Mouse (Mus musculus): ENCODE results near the gene Fgl2. TPM values are rescaled to one million over a fixed set of nuclear protein-coding genes. Genes with fewer than 3 reads are reported as not detected.

Gene Fgl2
- polyA plus RNA-seq, 1 experiment from 2014 or later, result 5.8 TPM

DNA sequence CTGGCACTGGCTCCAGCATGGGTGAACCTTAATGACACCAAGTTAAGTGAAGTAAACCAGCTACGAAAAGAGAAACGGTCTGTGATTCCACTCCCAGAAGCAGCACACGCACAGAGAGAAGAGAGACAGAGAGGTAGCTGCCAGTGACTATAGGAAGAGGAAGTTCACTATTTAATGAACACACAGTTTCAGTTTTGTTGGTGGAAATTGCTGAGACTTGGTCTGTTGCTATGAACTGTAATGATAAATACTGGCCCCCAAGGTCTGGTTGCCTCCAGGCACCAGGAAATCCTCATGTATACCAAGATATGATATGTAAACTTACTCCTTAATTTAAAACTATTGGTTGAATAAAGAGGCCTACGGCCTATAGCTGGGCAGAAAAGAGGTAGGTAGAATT, 14.0 kb downstream of the Fgl2 start:
- Histone ChIP-seq H3K4me1 (peaks cover 16% of the 10 kb centered on the region), H3K4me2 (no peak overlapping the region), H3K27ac (peak overlapping the region; percentile 3; the same call in 1 of the 2 replicates), H3K4me3 (no peak overlapping the region), H3K36me3 (no peaks in the 10 kb centered on the region), H3K9me3 (no peaks in the 10 kb centered on the region), H3K27me3 (no peaks in the 10 kb centered on the region), H3K9ac (no peak overlapping the region)
- 52% methylated on average over 4 of the region's 4 CpGs for WGBS
- ATAC-seq (ENCODE audit: borderline replicate concordance, extremely low read depth, low FRiP score, low TSS enrichment), result no peak

DNA sequence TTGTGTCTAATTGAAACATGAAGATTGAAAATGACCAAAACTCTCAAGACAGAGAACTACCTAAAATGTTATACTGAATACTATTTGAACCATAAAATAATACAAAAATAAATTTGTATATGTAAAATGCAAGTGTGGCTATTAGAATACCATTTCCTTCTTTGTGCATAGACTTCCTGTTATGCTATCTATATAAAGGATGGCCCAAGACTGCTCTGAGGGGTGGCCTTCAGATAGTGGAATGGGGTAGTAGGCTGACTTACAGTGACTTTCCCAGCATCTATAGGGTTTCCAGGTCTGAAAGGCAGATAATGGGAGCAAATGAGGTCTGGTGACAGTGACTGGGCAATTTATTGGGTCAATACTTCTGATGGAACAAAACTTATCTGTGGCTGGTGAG, 14.9 kb downstream of the Fgl2 start:
- no peak overlapping the region for H3K27ac ChIP-seq
- H3K9me3 ChIP-seq, result no peaks in the 10 kb centered on the region
- H3K27me3 ChIP-seq, result no peaks in the 10 kb centered on the region
- H3K9ac ChIP-seq, result no peak overlapping the region
- H3K36me3 ChIP-seq, result no peaks in the 10 kb centered on the region
- H3K4me1 ChIP-seq, result peaks cover 19% of the 10 kb centered on the region
- H3K4me3 ChIP-seq, result no peak overlapping the region
- no peak overlapping the region for H3K4me2 ChIP-seq
- no peak for ATAC-seq (ENCODE audit: borderline replicate concordance, extremely low read depth, low FRiP score, low TSS enrichment)

DNA sequence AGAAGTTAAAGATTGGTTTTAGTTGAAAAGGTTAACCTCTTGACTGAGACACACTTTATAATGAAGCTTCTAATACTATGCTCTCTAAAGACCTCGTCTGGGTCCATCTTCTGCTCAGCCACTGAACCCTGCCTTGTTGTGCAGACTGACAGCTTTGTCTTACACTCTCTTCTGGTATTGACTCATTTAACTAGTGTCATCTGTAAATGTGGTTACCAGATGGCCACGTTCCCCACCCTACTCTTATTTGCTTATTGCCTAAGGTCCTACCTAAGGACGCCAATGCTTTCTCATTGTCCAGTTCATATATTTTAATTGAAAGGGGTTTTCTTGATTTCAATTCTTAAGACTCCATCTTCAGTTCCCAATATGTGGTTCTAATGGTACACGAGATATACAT, 16.4 kb downstream of the Fgl2 start:
- H3K4me3 ChIP-seq, result no peak overlapping the region
- no peaks in the 10 kb centered on the region for H3K9me3 ChIP-seq
- H3K4me2 ChIP-seq, result no peak overlapping the region
- 0 out of 2 replicates have a peak, but pooled peaks cover 5% of the 10 kb centered on the region for H3K4me1 ChIP-seq
- no peaks in the 10 kb centered on the region for H3K27me3 ChIP-seq
- ATAC-seq (ENCODE audit: borderline replicate concordance, extremely low read depth, low FRiP score, low TSS enrichment), result no peak
- no peak overlapping the region for H3K9ac ChIP-seq
- no peak overlapping the region for H3K27ac ChIP-seq
- H3K36me3 ChIP-seq, result no peaks in the 10 kb centered on the region
- 79% methylated on average over 4 of the region's 4 CpGs for WGBS

- Histone ChIP-seq H3K4me1 (peaks cover 15% of the 10 kb centered on the region; the same call in 1 of the 2 replicates), H3K9me3 (no peaks in the 10 kb centered on the region), H3K27ac (peak overlapping the region; percentile 20; the same call in 1 of the 2 replicates), H3K27me3 (no peaks in the 10 kb centered on the region), H3K4me2 (no peak overlapping the region; the same call in 1 of the 2 replicates), H3K9ac (no peak overlapping the region), H3K4me3 (no peak overlapping the region), H3K36me3 (no peaks in the 10 kb centered on the region)
- WGBS, result 10% methylated on average over 12 of the region's 13 CpGs
- ATAC-seq (ENCODE audit: borderline replicate concordance, extremely low read depth, low FRiP score, low TSS enrichment), result no peak
Observed at GRCm38 (mm10) chr5:21391616-21392384, 19.4 kb downstream of the Fgl2 start.

DNA sequence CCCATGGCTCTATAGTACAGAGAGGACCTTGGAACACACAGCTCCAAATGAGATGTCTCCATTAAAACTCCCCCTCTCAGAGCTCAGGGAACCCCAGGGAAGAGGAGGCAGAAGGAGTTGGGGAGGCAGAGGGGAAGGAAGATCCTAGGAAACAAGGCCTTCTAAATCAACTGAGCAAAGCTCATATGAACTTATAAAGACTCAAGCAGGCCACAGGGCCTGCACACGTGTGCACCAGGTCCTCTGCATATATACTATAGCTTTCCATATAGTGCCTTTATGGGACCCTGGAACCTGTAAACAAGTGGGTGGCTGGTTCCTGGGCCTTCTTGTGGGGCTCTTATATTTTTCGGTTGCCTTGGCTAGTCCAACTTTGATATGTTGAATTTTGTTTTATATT, 22.1 kb downstream of the Fgl2 start:
- no peaks in the 10 kb centered on the region for H3K27me3 ChIP-seq
- peaks cover 15% of the 10 kb centered on the region; the same call in 1 of the 2 replicates for H3K4me1 ChIP-seq
- 70% methylated on average over 2 of the region's 2 CpGs for WGBS
- no peak overlapping the region for H3K4me2 ChIP-seq
- no peak overlapping the region for H3K4me3 ChIP-seq
- no peaks in the 10 kb centered on the region for H3K9me3 ChIP-seq
- H3K27ac ChIP-seq, result no peak overlapping the region
- no peak for ATAC-seq (ENCODE audit: borderline replicate concordance, extremely low read depth, low FRiP score, low TSS enrichment)
- no peaks in the 10 kb centered on the region for H3K36me3 ChIP-seq
- no peak overlapping the region for H3K9ac ChIP-seq

- Histone ChIP-seq H3K4me2 (no peak overlapping the region), H3K4me3 (no peak overlapping the region), H3K36me3 (no peaks in the 10 kb centered on the region), H3K27ac (peak overlapping the region; percentile 36; the same call in 1 of the 2 replicates), H3K9me3 (no peaks in the 10 kb centered on the region), H3K9ac (no peak overlapping the region), H3K27me3 (no peaks in the 10 kb centered on the region), H3K4me1 (peaks cover 15% of the 10 kb centered on the region; the same call in 1 of the 2 replicates)
- ATAC-seq (ENCODE audit: borderline replicate concordance, extremely low read depth, low FRiP score, low TSS enrichment), result 0 out of 2 replicates have a peak, but pooled peaks have one; percentile 49
- 12% methylated on average over 7 of the region's 7 CpGs for WGBS
Observed at GRCm38 (mm10) chr5:21395205-21395840, 22.9 kb downstream of the Fgl2 start.

DNA sequence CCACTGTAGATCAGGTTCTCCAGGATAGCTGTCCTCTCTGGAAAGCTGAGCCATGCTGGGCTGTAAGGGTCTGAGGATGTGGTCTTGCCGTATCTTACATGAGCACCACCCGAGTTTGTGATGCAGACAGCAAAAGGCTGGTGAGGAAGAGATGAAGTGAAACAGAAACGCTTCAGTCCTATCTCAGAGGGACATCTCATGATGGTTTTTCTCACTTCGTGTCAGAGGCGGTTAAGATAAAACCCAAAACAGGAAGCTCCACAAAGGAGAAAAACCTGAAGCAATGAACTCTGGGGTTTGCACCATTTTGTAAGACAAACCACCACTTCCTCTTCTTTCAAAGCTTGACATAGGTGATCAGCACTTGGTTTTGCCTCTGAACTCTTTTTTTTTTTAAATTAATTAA, 38.8 kb downstream of the Fgl2 start:
- Histone ChIP-seq H3K4me2 (no peak overlapping the region), H3K4me3 (no peak overlapping the region), H3K9me3 (no peaks in the 10 kb centered on the region), H3K36me3 (no peaks in the 10 kb centered on the region), H3K9ac (no peak overlapping the region), H3K27ac (no peak overlapping the region), H3K4me1 (no peaks in the 10 kb centered on the region), H3K27me3 (no peaks in the 10 kb centered on the region)
- 68% methylated on average over 5 of the region's 5 CpGs for WGBS
- ATAC-seq (ENCODE audit: borderline replicate concordance, extremely low read depth, low FRiP score, low TSS enrichment), result no peak

DNA sequence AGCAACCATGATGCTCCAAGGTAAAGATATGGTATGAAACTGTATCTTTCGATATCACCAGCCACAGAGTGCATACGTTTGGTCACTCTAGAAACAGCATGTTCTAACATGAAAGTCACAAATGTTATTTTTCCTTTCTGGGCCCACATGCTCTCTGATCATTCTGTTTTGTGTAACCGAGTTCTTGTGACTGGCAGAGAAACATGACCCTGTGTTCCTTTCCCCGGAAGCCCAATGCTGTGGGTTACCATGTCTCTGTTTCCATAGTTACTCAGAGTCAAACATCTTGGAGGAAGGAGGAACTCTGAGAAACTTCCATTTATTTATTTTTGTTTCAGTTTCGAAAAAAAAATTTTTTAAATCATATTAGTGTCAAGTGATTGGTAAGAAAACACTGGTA, 39.6 kb downstream of the Fgl2 start:
- Histone ChIP-seq H3K27me3 (no peaks in the 10 kb centered on the region), H3K27ac (no peak overlapping the region)
- ATAC-seq (ENCODE audit: borderline replicate concordance, extremely low read depth, low FRiP score, low TSS enrichment), result no peak

DNA sequence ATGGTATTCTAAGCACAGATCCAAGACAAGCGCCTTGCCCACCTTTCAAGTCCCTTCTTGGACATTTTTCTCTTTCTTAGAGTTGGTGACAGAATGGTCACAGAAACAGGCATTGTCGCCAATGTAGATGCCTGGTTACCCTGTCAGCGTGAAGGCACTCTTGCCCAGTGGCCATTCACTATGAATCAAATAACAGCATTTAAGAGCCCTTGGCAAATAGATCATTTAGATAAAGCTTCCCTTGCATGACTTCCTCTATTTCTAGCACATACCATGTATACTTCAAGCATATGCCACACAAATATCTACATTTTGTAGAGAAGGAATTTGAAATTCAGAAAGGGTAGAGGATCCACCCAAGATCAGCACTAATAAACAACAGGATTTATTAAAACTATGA, 40.9 kb downstream of the Fgl2 start:
- H3K9me3 ChIP-seq, result no peaks in the 10 kb centered on the region
- H3K27me3 ChIP-seq, result no peaks in the 10 kb centered on the region
- no peaks in the 10 kb centered on the region for H3K4me1 ChIP-seq
- no peak overlapping the region for H3K27ac ChIP-seq
- H3K9ac ChIP-seq, result no peak overlapping the region
- no peak overlapping the region for H3K4me2 ChIP-seq
- H3K36me3 ChIP-seq, result no peaks in the 10 kb centered on the region
- ATAC-seq (ENCODE audit: borderline replicate concordance, extremely low read depth, low FRiP score, low TSS enrichment), result no peak
- no peak overlapping the region for H3K4me3 ChIP-seq
- 85% methylated on average over 3 of the region's 3 CpGs for WGBS

More for the DNA sequence above, 39.6 kb downstream of the Fgl2 start:
- H3K4me3 ChIP-seq, result no peak overlapping the region
- H3K4me2 ChIP-seq, result no peak overlapping the region
- H3K9ac ChIP-seq, result no peak overlapping the region
- no peaks in the 10 kb centered on the region for H3K36me3 ChIP-seq
- no peaks in the 10 kb centered on the region for H3K9me3 ChIP-seq
- 59% methylated on average over 5 of the region's 5 CpGs for WGBS
- no peaks in the 10 kb centered on the region for H3K4me1 ChIP-seq

GRCm38 (mm10) chr5:21414116-21414820, 41.8 kb downstream of the Fgl2 start:
- Histone ChIP-seq H3K9me3 (no peaks in the 10 kb centered on the region), H3K4me2 (no peak overlapping the region), H3K9ac (no peak overlapping the region), H3K27me3 (no peaks in the 10 kb centered on the region), H3K4me3 (no peak overlapping the region), H3K4me1 (no peaks in the 10 kb centered on the region), H3K36me3 (no peaks in the 10 kb centered on the region), H3K27ac (no peak overlapping the region)
- ATAC-seq (ENCODE audit: borderline replicate concordance, extremely low read depth, low FRiP score, low TSS enrichment), result no peak
- WGBS, result 72% methylated on average over 1 of the region's 1 CpGs

DNA sequence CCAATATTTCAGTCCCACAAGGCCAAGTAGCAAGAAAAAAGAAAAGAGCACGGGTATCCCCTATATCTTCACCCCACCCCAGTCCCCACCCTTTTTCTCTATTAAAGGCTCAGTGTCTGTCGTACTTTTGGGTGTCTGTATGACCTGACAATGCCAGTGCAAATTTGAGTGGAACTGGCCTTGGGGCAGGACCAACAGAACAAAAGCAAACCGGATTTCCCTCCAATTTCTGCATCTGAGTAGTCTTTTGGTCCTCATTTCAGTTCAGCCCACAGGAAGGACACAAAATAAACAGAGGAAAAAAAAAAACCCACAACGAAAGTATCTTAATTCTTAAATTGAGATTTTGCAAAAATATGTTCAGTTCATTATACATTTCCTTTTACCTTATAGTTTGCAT, 46.2 kb downstream of the Fgl2 start:
- Histone ChIP-seq H3K27ac (no peak overlapping the region), H3K27me3 (no peaks in the 10 kb centered on the region), H3K9me3 (no peaks in the 10 kb centered on the region), H3K4me3 (no peak overlapping the region), H3K9ac (no peak overlapping the region), H3K36me3 (no peaks in the 10 kb centered on the region), H3K4me2 (no peak overlapping the region), H3K4me1 (no peaks in the 10 kb centered on the region)
- ATAC-seq (ENCODE audit: borderline replicate concordance, extremely low read depth, low FRiP score, low TSS enrichment), result no peak
- WGBS, result 45% methylated on average over 4 of the region's 4 CpGs

GRCm38 (mm10) chr5:21420609-21421008, 48.2 kb downstream of the Fgl2 start:
- H3K9ac ChIP-seq, result no peak overlapping the region
- H3K4me1 ChIP-seq, result peaks cover 3% of the 10 kb centered on the region
- H3K9me3 ChIP-seq, result no peaks in the 10 kb centered on the region
- no peaks in the 10 kb centered on the region for H3K36me3 ChIP-seq
- no peak overlapping the region for H3K4me3 ChIP-seq
- no peak overlapping the region for H3K27ac ChIP-seq
- 7% methylated on average over 1 of the region's 1 CpGs for WGBS
- no peak overlapping the region for H3K4me2 ChIP-seq
- no peaks in the 10 kb centered on the region for H3K27me3 ChIP-seq
- ATAC-seq (ENCODE audit: borderline replicate concordance, extremely low read depth, low FRiP score, low TSS enrichment), result no peak
